Comparison of ENCODE assay signal across 15 mouse cellular contexts in genomic region chr17:8101297-8101609, GRCm38 (mm10). TPM values are rescaled to one million over a fixed set of nuclear protein-coding genes. Genes with fewer than 3 reads are reported as not detected.
DNase-seq lines count a peak whose midpoint lies in the region; ATAC-seq and TF ChIP-seq lines count a peak whose summit lies in the region.
"Not testable (repeated sequence)": the region's sequence is repeated elsewhere in the genome, so short reads cannot be mapped to it uniquely, and the experiment has no call there.
"Had no signal": no experiment of that assay in that cellular context is flagged by ENCODE, and none has a peak within 500 bp of the region (broad histone marks: within the 10 kb centered on the region; RNA-seq: fewer than 3 reads in every experiment).

No protein-coding gene starts in this region.

- H3K4me3 ChIP-seq in embryonic facial prominence, embryonic 14.5 days (ENCODE audit: low read depth, low read length); forebrain, embryonic 14.5 days (ENCODE audit: low read depth, low read length); hindbrain, embryonic 12.5 days; hindbrain, embryonic 16.5 days (ENCODE audit: low read length); limb, embryonic 12.5 days (replicated peaks); midbrain, embryonic 13.5 days (replicated peaks); midbrain, postnatal 0 days (ENCODE audit: low read depth, low read length); neural tube, embryonic 14.5 days (ENCODE audit: low read depth, low read length): not testable (repeated sequence)

- peak; percentile 41; the same call in 1 of the 2 replicates for ATAC-seq in embryonic facial prominence, embryonic 14.5 days (ENCODE audit: low read depth)
- ATAC-seq in forebrain, embryonic 14.5 days: peak; percentile 83
- peak; percentile 86 for ATAC-seq in hindbrain, embryonic 12.5 days (ENCODE audit: low FRiP score)
- peak; percentile 82 for ATAC-seq in hindbrain, embryonic 16.5 days
- ATAC-seq in limb, embryonic 12.5 days (ENCODE audit: insufficient number of reproducible peaks, insufficient read depth, low FRiP score, low TSS enrichment, low read depth): peak; percentile 42; the same call in 1 of the 2 replicates
- ATAC-seq in midbrain, embryonic 13.5 days: peak; percentile 91
- peak; percentile 48; the same call in 1 of the 2 replicates for ATAC-seq in midbrain, postnatal 0 days (ENCODE audit: low FRiP score)
- ATAC-seq in neural tube, embryonic 14.5 days (ENCODE audit: low read depth): peak; percentile 77

- H3K27me3 ChIP-seq in embryonic facial prominence, embryonic 14.5 days (replicated peaks; ENCODE audit: control insufficient read depth, insufficient read depth, low read length); forebrain, embryonic 14.5 days (replicated peaks; ENCODE audit: control insufficient read depth, insufficient read depth, low read length); hindbrain, embryonic 12.5 days; hindbrain, embryonic 16.5 days (replicated peaks; ENCODE audit: control insufficient read depth, insufficient read depth, low read length); limb, embryonic 12.5 days; midbrain, embryonic 13.5 days; midbrain, postnatal 0 days (ENCODE audit: insufficient read depth, low read length); neural tube, embryonic 14.5 days (ENCODE audit: control insufficient read depth, insufficient read depth, low read length): not testable (repeated sequence)

- DNase-seq in embryonic facial prominence, embryonic 14.5 days (ENCODE audit: low spot score); forebrain, embryonic 14.5 days (ENCODE audit: low spot score); midbrain, postnatal 0 days (ENCODE audit: low spot score): not testable (repeated sequence)

- not testable (repeated sequence) for H3K9ac ChIP-seq in embryonic facial prominence, embryonic 14.5 days (ENCODE audit: low read depth, low read length); forebrain, embryonic 14.5 days (ENCODE audit: low read length); hindbrain, embryonic 12.5 days; hindbrain, embryonic 16.5 days (ENCODE audit: low read depth, low read length); limb, embryonic 12.5 days (replicated peaks); midbrain, embryonic 13.5 days (replicated peaks); midbrain, postnatal 0 days (replicated peaks; ENCODE audit: low read length, poor library complexity, severe bottlenecking); neural tube, embryonic 14.5 days (replicated peaks; ENCODE audit: low read depth, low read length)

- WGBS in embryonic facial prominence, embryonic 14.5 days: 42% methylated on average over 2 of the region's 6 CpGs
- 43% methylated on average over 2 of the region's 6 CpGs for WGBS in forebrain, embryonic 14.5 days
- 36% methylated on average over 2 of the region's 6 CpGs for WGBS in hindbrain, embryonic 12.5 days
- 23% methylated on average over 2 of the region's 6 CpGs for WGBS in hindbrain, embryonic 16.5 days
- 38% methylated on average over 3 of the region's 6 CpGs for WGBS in limb, embryonic 12.5 days
- whole genome bisulfite sequencing in midbrain, embryonic 13.5 days: 11% methylated on average over 3 of the region's 6 CpGs
- 14% methylated on average over 3 of the region's 6 CpGs for WGBS in midbrain, postnatal 0 days
- WGBS in neural tube, embryonic 14.5 days: 11% methylated on average over 1 of the region's 6 CpGs

- H3K9me3 ChIP-seq in embryonic facial prominence, embryonic 14.5 days (ENCODE audit: control insufficient read depth, low read length); forebrain, embryonic 14.5 days (replicated peaks; ENCODE audit: control insufficient read depth, low read length); hindbrain, embryonic 12.5 days (replicated peaks); hindbrain, embryonic 16.5 days (ENCODE audit: control insufficient read depth, low read length); limb, embryonic 12.5 days; midbrain, embryonic 13.5 days; midbrain, postnatal 0 days (ENCODE audit: low read length); neural tube, embryonic 14.5 days (ENCODE audit: control insufficient read depth, low read length): not testable (repeated sequence)

- not testable (repeated sequence) for TF ChIP-seq CTCF in midbrain, postnatal 0 days (IDR thresholded peaks at IDR 0.05)

- not testable (repeated sequence) for H3K27ac ChIP-seq in embryonic facial prominence, embryonic 14.5 days (replicated peaks; ENCODE audit: low read depth, low read length); forebrain, embryonic 14.5 days (ENCODE audit: low read depth, low read length); hindbrain, embryonic 12.5 days; hindbrain, embryonic 16.5 days (ENCODE audit: low read depth, low read length); limb, embryonic 12.5 days; midbrain, embryonic 13.5 days; midbrain, postnatal 0 days (ENCODE audit: low read depth, low read length); neural tube, embryonic 14.5 days (ENCODE audit: low read depth, low read length)

- H3K4me2 ChIP-seq in embryonic facial prominence, embryonic 14.5 days (ENCODE audit: low read depth, low read length); forebrain, embryonic 14.5 days (ENCODE audit: low read length); hindbrain, embryonic 12.5 days (replicated peaks); hindbrain, embryonic 16.5 days (ENCODE audit: low read length); limb, embryonic 12.5 days; midbrain, postnatal 0 days (ENCODE audit: low read depth, low read length, poor library complexity, severe bottlenecking); neural tube, embryonic 14.5 days (ENCODE audit: low read depth, low read length): not testable (repeated sequence)
- 0 out of 2 replicates have a peak overlapping the region, but pooled peaks have one; percentile 23 for H3K4me2 ChIP-seq in midbrain, embryonic 13.5 days (replicated peaks)

- H3K4me1 ChIP-seq in embryonic facial prominence, embryonic 14.5 days (ENCODE audit: control insufficient read depth, insufficient read depth, low read length); forebrain, embryonic 14.5 days (ENCODE audit: control insufficient read depth, insufficient read depth, low read length); hindbrain, embryonic 12.5 days; hindbrain, embryonic 16.5 days (ENCODE audit: control insufficient read depth, insufficient read depth, low read depth, low read length); limb, embryonic 12.5 days (replicated peaks); midbrain, embryonic 13.5 days (replicated peaks); midbrain, postnatal 0 days (ENCODE audit: insufficient read depth, low read length); neural tube, embryonic 14.5 days (ENCODE audit: control insufficient read depth, insufficient read depth, low read length): not testable (repeated sequence)

- not testable (repeated sequence) for H3K36me3 ChIP-seq in embryonic facial prominence, embryonic 14.5 days (ENCODE audit: control insufficient read depth, insufficient read depth, low read length); forebrain, embryonic 14.5 days (ENCODE audit: control insufficient read depth, insufficient read depth, low read length); hindbrain, embryonic 12.5 days; hindbrain, embryonic 16.5 days (ENCODE audit: control insufficient read depth, insufficient read depth, low read length); limb, embryonic 12.5 days; midbrain, embryonic 13.5 days; midbrain, postnatal 0 days (ENCODE audit: insufficient read depth, low read length); neural tube, embryonic 14.5 days (ENCODE audit: control insufficient read depth, insufficient read depth, low read length)

RNA-seq across cellular contexts. Expression of gene Gm49673, which starts 46.3 kb away (rescaled TPM):
- not detected in 2 replicates for polyA plus RNA-seq in embryonic facial prominence, embryonic 14.5 days (2014; fragmentation: Nextera tagmentation; extraction: Ambion mirVana)
- 0.22 TPM in 1 of 2 replicates, not detected in the other for polyA plus RNA-seq in forebrain, embryonic 14.5 days (2014; fragmentation: Nextera tagmentation; extraction: Ambion mirVana)
- 0.18 TPM in 1 of 2 replicates, not detected in the other for polyA plus RNA-seq in hindbrain, embryonic 12.5 days (2016; fragmentation: Nextera tagmentation; extraction: Ambion mirVana)
- polyA plus RNA-seq in hindbrain, embryonic 16.5 days (2015; fragmentation: Nextera tagmentation; extraction: Ambion mirVana): 0.50 TPM in 1 of 2 replicates, not detected in the other
- polyA plus RNA-seq in limb, embryonic 12.5 days (2016; fragmentation: Nextera tagmentation; extraction: Ambion mirVana): 0.24 TPM in 1 of 2 replicates, not detected in the other
- 0.15 and 0.22 TPM in 2 replicates for polyA plus RNA-seq in midbrain, embryonic 13.5 days (2015; fragmentation: Nextera tagmentation; extraction: Ambion mirVana)
- total RNA-seq in midbrain, postnatal 0 days (2014; rRNA removed): 3.5 and 5.8 TPM in 2 replicates
- 0.48 TPM in 1 of 2 replicates, not detected in the other for polyA plus RNA-seq in midbrain, postnatal 0 days (2015; fragmentation: Nextera tagmentation; extraction: Ambion mirVana)
- polyA plus RNA-seq in neural tube, embryonic 14.5 days (2014; fragmentation: Nextera tagmentation; extraction: Ambion mirVana): 0.33 TPM in 1 of 2 replicates, not detected in the other
- total RNA-seq: G1E; heart, adult 18-20 months; heart, postnatal 10 days had no signal
- polyA plus RNA-seq: CD4-positive, CD25-positive, alpha-beta regulatory T cell, adult 4 months; embryonic facial prominence, embryonic 10.5 days; erythroblast, embryonic 14.5 days; G1E; heart, embryonic 14.5 days had no signal

RNA-seq across cellular contexts. Expression of gene Rnaset2a, which starts 46.6 kb away (rescaled TPM):
- 28.4 and 33.9 TPM in 2 replicates for polyA plus RNA-seq in embryonic facial prominence, embryonic 14.5 days (2014; fragmentation: Nextera tagmentation; extraction: Ambion mirVana)
- 15.0 and 15.3 TPM in 2 replicates for polyA plus RNA-seq in forebrain, embryonic 14.5 days (2014; fragmentation: Nextera tagmentation; extraction: Ambion mirVana)
- polyA plus RNA-seq in hindbrain, embryonic 12.5 days (2016; fragmentation: Nextera tagmentation; extraction: Ambion mirVana): 16.5 and 21.6 TPM in 2 replicates
- 18.2 and 19.4 TPM in 2 replicates for polyA plus RNA-seq in hindbrain, embryonic 16.5 days (2015; fragmentation: Nextera tagmentation; extraction: Ambion mirVana)
- polyA plus RNA-seq in limb, embryonic 12.5 days (2016; fragmentation: Nextera tagmentation; extraction: Ambion mirVana): 21.4 and 25.2 TPM in 2 replicates
- polyA plus RNA-seq in midbrain, embryonic 13.5 days (2015; fragmentation: Nextera tagmentation; extraction: Ambion mirVana): 9.7 and 11.5 TPM in 2 replicates
- 12.9 and 17.4 TPM in 2 replicates for total RNA-seq in midbrain, postnatal 0 days (2014; rRNA removed)
- polyA plus RNA-seq in midbrain, postnatal 0 days (2015; fragmentation: Nextera tagmentation; extraction: Ambion mirVana): 12.6 and 15.1 TPM in 2 replicates
- 8.3 and 11.7 TPM in 2 replicates for polyA plus RNA-seq in neural tube, embryonic 14.5 days (2014; fragmentation: Nextera tagmentation; extraction: Ambion mirVana)

Comparison
In these comparisons a context has a peak if more than half of its experiments do, and no peak if none do; other contexts are left out.
1. ATAC-seq: peak in every context shown above with its lines; median percentile 91 in midbrain, embryonic 13.5 days; 86 in hindbrain, embryonic 12.5 days; 83 in forebrain, embryonic 14.5 days; 82 in hindbrain, embryonic 16.5 days; 77 in neural tube, embryonic 14.5 days; 48 in midbrain, postnatal 0 days; 42 in limb, embryonic 12.5 days; 41 in embryonic facial prominence, embryonic 14.5 days.